Mouse (Mus musculus) left cerebral cortex, postnatal 25 days (tissue): ENCODE data around the gene Gm38100. TPM values are rescaled to one million over a fixed set of nuclear protein-coding genes. Genes with fewer than 3 reads are reported as not detected.

Source experiments
- DNase-seq, 2 experiments: peaks; one replicate each; pipeline ENCODE4 v3.0.0; 2022; ENCODE audit warnings: low spot score in 2 of 2, mixed read lengths in 1 of 2
- intact Hi-C: fragments of 180-260 bp; cut with DNase I; formaldehyde crosslinking; loops from one replicate; pipeline ENCODE4 v1.15.1; 2025
- total RNA-seq, 2 experiments: library from RNA; stranded (reverse); gene quantifications; 2 replicates each; pipeline ENCODE4 v1.2.3; 2021

Gm38100 gene
- total RNA-seq, 2 experiments from 2014 or later = not detected

GRCm38 (mm10) chr1:175950851-175951250, 30.7 kb downstream of the Gm38100 start:
- no peak for DNase-seq
- intact Hi-C loops = no loop called here

GRCm38 (mm10) chr1:175961786-175962185, 41.7 kb downstream of the Gm38100 start:
- DNase-seq = no peak
- intact Hi-C loops = no loop called here

- DNase-seq = no peak
- intact Hi-C loops = no loop called here
These were observed 47.0 kb downstream of the Gm38100 start for GRCm38 (mm10) chr1:175967004-175967745.

GRCm38 (mm10) chr1:175970710-175971109, 50.6 kb downstream of the Gm38100 start:
- intact Hi-C loops = no loop called here

More at GRCm38 (mm10) chr1:175970710-175971109, 50.6 kb downstream of the Gm38100 start:
- DNase-seq = peak in 1 of 2 experiments; percentile 39

Other genes starting within 250 kb of the Gm38100 start
- 1 to 10 TPM; 8.2 to 8.9 TPM for gene Opn3, start 227.6 kb upstream of the Gm38100 start, total RNA-seq
- 10 to 100 TPM in 1 of 2 experiments, 1 to 10 TPM in 1; 9.7 to 11.1 TPM for gene Chml, start 227.4 kb upstream of the Gm38100 start, total RNA-seq
- gene Wdr64, start 221.7 kb upstream of the Gm38100 start, total RNA-seq = not detected
- 1 to 10 TPM in 1 of 2 experiments, under 1 TPM in 1; 0.66 to 2.2 TPM for gene Exo1, start 39.7 kb upstream of the Gm38100 start, total RNA-seq
- gene Rbm8a2, start 58.8 kb downstream of the Gm38100 start, total RNA-seq = under 1 TPM in 1 of 2 experiments, not detected in 1; 0.27 TPM